Mouse (Mus musculus) lung, embryonic 14.5 days (tissue): ENCODE results near the gene Spire2. TPM values are rescaled to one million over a fixed set of nuclear protein-coding genes. Genes with fewer than 3 reads are reported as not detected.
"Not testable (repeated sequence)": the region's sequence is repeated elsewhere in the genome, so short reads cannot be mapped to it uniquely, and the experiment has no call there.

Source experiments
- ATAC-seq: fragments of 200-750 bp; cut with Nextera tagmentation; 2 replicates; pipeline ENCODE4 v1.8.0; 2017; ENCODE audit warnings: mild to moderate bottlenecking, moderate TSS enrichment, moderate library complexity; ENCODE audit not compliant: insufficient read depth
- DNase-seq: peaks from one replicate; pipeline ENCODE4 v3.0.0-alpha.2; 2015
- H3K27ac ChIP-seq: fragments of 300-500 bp; sonication (generic); 2 replicates; pipeline ENCODE4 v1.5.1; 2014; ENCODE audit warnings: low read depth, mild to moderate bottlenecking, moderate library complexity
- H3K27me3 ChIP-seq: fragments of 300-500 bp; sonication (generic); 2 replicates; pipeline ENCODE4 v1.6.1; 2014; ENCODE audit warnings: low read length, control low read depth; ENCODE audit not compliant: insufficient read depth
- H3K36me3 ChIP-seq: fragments of 300-500 bp; sonication (generic); 2 replicates; pipeline ENCODE4 v1.6.1; 2014; ENCODE audit warnings: control low read depth; ENCODE audit not compliant: insufficient read depth
- H3K4me1 ChIP-seq: fragments of 300-500 bp; sonication (generic); 2 replicates; pipeline ENCODE4 v1.6.1; 2014; ENCODE audit warnings: antibody characterized with exemption, control low read depth; ENCODE audit not compliant: insufficient read depth
- H3K4me2 ChIP-seq: fragments of 300-500 bp; sonication (generic); 2 replicates; pipeline ENCODE4 v1.6.1; 2014; ENCODE audit warnings: mild to moderate bottlenecking
- H3K4me3 ChIP-seq: fragments of 300-500 bp; sonication (generic); 2 replicates; pipeline ENCODE4 v1.5.1; 2014; ENCODE audit warnings: low read depth, low read length
- H3K9ac ChIP-seq: fragments of 300-500 bp; sonication (generic); 2 replicates; pipeline ENCODE4 v1.6.1; 2014
- H3K9me3 ChIP-seq: fragments of 300-500 bp; sonication (generic); 2 replicates; pipeline ENCODE4 v1.6.1; 2016; ENCODE audit warnings: low read depth, low read length, control low read depth
- CTCF ChIP-seq: IDR thresholded peaks from 2 replicates; pipeline ENCODE4 v1.5.1; 2016; ENCODE audit warnings: antibody characterized with exemption, low read depth
- WGBS: fragments of 180-500 bp; shearing (Covaris S2); extraction: QIAGEN DNeasy Blood & Tissue Kit; methylation state at CpG from one replicate; pipeline ENCODE4 v1.1.7; 2014; 5-methylcytosine and 5-hydroxymethylcytosine counted together
- polyA plus RNA-seq: library from polyadenylated mRNA; unstranded; fragments of >200 nt; fragmentation: Nextera tagmentation; extraction: Ambion mirVana; gene quantifications from 2 replicates; pipeline ENCODE4 v1.2.1, GENCODE M21; 2014

The Spire2 gene
- polyA plus RNA-seq: 1.7 TPM in 2 replicates

GRCm38 (mm10) chr8:123332262-123333090, at the start of gene Spire2:
Spire2 (plus strand) TSS chr8:123332713.
- peak within 1 kb of the TSS; percentile 43 for H3K9ac ChIP-seq

GRCm38 (mm10) chr8:123282994-123283393, 49.5 kb upstream of the Spire2 start:
- not testable (repeated sequence) for H3K4me2 ChIP-seq, DNase-seq, H3K9ac ChIP-seq, H3K9me3 ChIP-seq, H3K4me1 ChIP-seq, H3K27me3 ChIP-seq, H3K4me3 ChIP-seq, ATAC-seq, H3K27ac ChIP-seq
- 93% methylated on average over 5 of the region's 6 CpGs for whole genome bisulfite sequencing
- peaks cover 58% of the 10 kb centered on the region for H3K36me3 ChIP-seq

More at GRCm38 (mm10) chr8:123332262-123333090, at the start of gene Spire2:
- H3K4me1 ChIP-seq: 0 out of 2 replicates have a peak, but pooled peaks cover 3% of the 10 kb centered on the region
- H3K27me3 ChIP-seq: peaks cover 10% of the 10 kb centered on the region; the same call in 1 of the 2 replicates
- WGBS: 1% methylated on average over 72 of the region's 85 CpGs
- no peak within 1 kb of the TSS for H3K27ac ChIP-seq
- ATAC-seq: peak; percentile 93
- peak within 1 kb of the TSS; percentile 55 for H3K4me3 ChIP-seq
- no peaks in the 10 kb centered on the region for H3K36me3 ChIP-seq
- TF ChIP-seq CTCF: no peak
- no peaks in the 10 kb centered on the region for H3K9me3 ChIP-seq
- DNase-seq: peak; percentile 89
- peak within 1 kb of the TSS; percentile 89 for H3K4me2 ChIP-seq

GRCm38 (mm10) chr8:123283991-123284390, 48.5 kb upstream of the Spire2 start:
- no peak overlapping the region for H3K9ac ChIP-seq
- H3K36me3 ChIP-seq: peaks cover 60% of the 10 kb centered on the region
- H3K4me1 ChIP-seq: no peaks in the 10 kb centered on the region
- DNase-seq: no peak
- ATAC-seq: no peak
- H3K27ac ChIP-seq: no peak overlapping the region
- no peak for TF ChIP-seq CTCF
- H3K4me2 ChIP-seq: no peak overlapping the region
- no peaks in the 10 kb centered on the region for H3K9me3 ChIP-seq
- H3K27me3 ChIP-seq: no peaks in the 10 kb centered on the region
- no peak overlapping the region for H3K4me3 ChIP-seq
- WGBS: 77% methylated on average over 7 of the region's 7 CpGs

- 70% methylated on average over 5 of the region's 5 CpGs for WGBS
- TF ChIP-seq CTCF: no peak
- Histone ChIP-seq H3K36me3 (peaks cover 61% of the 10 kb centered on the region), H3K4me2 (no peak overlapping the region), H3K27me3 (no peaks in the 10 kb centered on the region), H3K27ac (no peak overlapping the region), H3K9me3 (no peaks in the 10 kb centered on the region), H3K4me3 (no peak overlapping the region), H3K9ac (no peak overlapping the region), H3K4me1 (no peaks in the 10 kb centered on the region)
- DNase-seq: peak; percentile 13
- no peak for ATAC-seq
Observed at GRCm38 (mm10) chr8:123284493-123284892, 48.0 kb upstream of the Spire2 start.

GRCm38 (mm10) chr8:123287362-123287761, 45.2 kb upstream of the Spire2 start:
- H3K9ac ChIP-seq: no peak overlapping the region
- H3K4me3 ChIP-seq: no peak overlapping the region
- no peaks in the 10 kb centered on the region for H3K27me3 ChIP-seq
- peaks cover 41% of the 10 kb centered on the region for H3K36me3 ChIP-seq
- DNase-seq (no peak), ATAC-seq (no peak)
- H3K27ac ChIP-seq: no peak overlapping the region
- 92% methylated on average over 17 of the region's 17 CpGs for WGBS
- no peaks in the 10 kb centered on the region for H3K9me3 ChIP-seq
- no peaks in the 10 kb centered on the region for H3K4me1 ChIP-seq
- no peak for TF ChIP-seq CTCF
- no peak overlapping the region for H3K4me2 ChIP-seq

- no peaks in the 10 kb centered on the region for H3K27me3 ChIP-seq
- TF ChIP-seq CTCF: peak; percentile 56
- DNase-seq: peak; percentile 52
- 74% methylated on average over 4 of the region's 4 CpGs for WGBS
- H3K4me1 ChIP-seq: no peaks in the 10 kb centered on the region
- H3K4me3 ChIP-seq: no peak overlapping the region
- ATAC-seq: no peak
- peaks cover 45% of the 10 kb centered on the region for H3K36me3 ChIP-seq
- no peak overlapping the region for H3K27ac ChIP-seq
- H3K4me2 ChIP-seq: no peak overlapping the region
- H3K9me3 ChIP-seq: no peaks in the 10 kb centered on the region
- H3K9ac ChIP-seq: no peak overlapping the region
Observed at GRCm38 (mm10) chr8:123290166-123290565, 42.3 kb upstream of the Spire2 start.

GRCm38 (mm10) chr8:123290679-123291078, 41.8 kb upstream of the Spire2 start:
- no peaks in the 10 kb centered on the region for H3K9me3 ChIP-seq
- peaks cover 48% of the 10 kb centered on the region for H3K36me3 ChIP-seq
- no peaks in the 10 kb centered on the region for H3K4me1 ChIP-seq
- no peak overlapping the region for H3K9ac ChIP-seq
- H3K4me3 ChIP-seq: no peak overlapping the region
- 97% methylated on average over 8 of the region's 8 CpGs for WGBS
- H3K4me2 ChIP-seq: no peak overlapping the region
- H3K27ac ChIP-seq: no peak overlapping the region
- H3K27me3 ChIP-seq: no peaks in the 10 kb centered on the region
- ATAC-seq (no peak), DNase-seq (no peak)
- no peak for TF ChIP-seq CTCF
